Mouse (Mus musculus): Measurements from ENCODE around the gene Trim66. TPM values are rescaled to one million over a fixed set of nuclear protein-coding genes. Genes with fewer than 3 reads are reported as not detected.

The Trim66 gene
- polyA plus RNA-seq, 1 experiment from 2014 or later = 1.4 TPM

GRCm38 (mm10) chr7:109524763-109525162 lies 16.8 kb upstream of the Trim66 start:
- WGBS = 83% methylated on average over 3 of the region's 3 CpGs
- Histone ChIP-seq H3K4me1 (ENCODE audit: control insufficient read depth, insufficient read depth, low read depth, low read length) (peaks cover 13% of the 10 kb centered on the region), H3K9ac (ENCODE audit: low read depth, low read length) (no peak overlapping the region), H3K27me3 (replicated peaks; ENCODE audit: control insufficient read depth, insufficient read depth, low read length) (no peaks in the 10 kb centered on the region), H3K9me3 (ENCODE audit: control insufficient read depth, low read length) (no peaks in the 10 kb centered on the region), H3K27ac (ENCODE audit: low read depth, low read length) (no peak overlapping the region), H3K4me3 (ENCODE audit: low read length) (no peak overlapping the region), H3K36me3 (ENCODE audit: control insufficient read depth, insufficient read depth, low read length) (peaks cover 38% of the 10 kb centered on the region), H3K4me2 (ENCODE audit: low read length) (no peak overlapping the region)
- ATAC-seq = no peak

GRCm38 (mm10) chr7:109524442-109524744 lies 16.5 kb upstream of the Trim66 start:
- H3K36me3 ChIP-seq (ENCODE audit: control insufficient read depth, insufficient read depth, low read length) = peaks cover 38% of the 10 kb centered on the region
- no peaks in the 10 kb centered on the region for H3K9me3 ChIP-seq (ENCODE audit: control insufficient read depth, low read length)
- H3K4me1 ChIP-seq (ENCODE audit: control insufficient read depth, insufficient read depth, low read depth, low read length) = peaks cover 14% of the 10 kb centered on the region
- ATAC-seq = no peak
- no peak overlapping the region for H3K4me3 ChIP-seq (ENCODE audit: low read length)
- H3K27me3 ChIP-seq (replicated peaks; ENCODE audit: control insufficient read depth, insufficient read depth, low read length) = no peaks in the 10 kb centered on the region
- H3K4me2 ChIP-seq (ENCODE audit: low read length) = no peak overlapping the region
- H3K9ac ChIP-seq (ENCODE audit: low read depth, low read length) = no peak overlapping the region
- no peak overlapping the region for H3K27ac ChIP-seq (ENCODE audit: low read depth, low read length)

GRCm38 (mm10) chr7:109523741-109524441 lies 16.0 kb upstream of the Trim66 start:
- no peak overlapping the region for H3K4me3 ChIP-seq (ENCODE audit: low read length)
- H3K27me3 ChIP-seq (replicated peaks; ENCODE audit: control insufficient read depth, insufficient read depth, low read length) = no peaks in the 10 kb centered on the region
- H3K4me1 ChIP-seq (ENCODE audit: control insufficient read depth, insufficient read depth, low read depth, low read length) = peaks cover 14% of the 10 kb centered on the region
- peaks cover 38% of the 10 kb centered on the region for H3K36me3 ChIP-seq (ENCODE audit: control insufficient read depth, insufficient read depth, low read length)
- no peak for ATAC-seq
- H3K9me3 ChIP-seq (ENCODE audit: control insufficient read depth, low read length) = no peaks in the 10 kb centered on the region
- no peak overlapping the region for H3K9ac ChIP-seq (ENCODE audit: low read depth, low read length)
- 72% methylated on average over 6 of the region's 6 CpGs for WGBS
- no peak overlapping the region for H3K27ac ChIP-seq (ENCODE audit: low read depth, low read length)
- no peak overlapping the region for H3K4me2 ChIP-seq (ENCODE audit: low read length)

GRCm38 (mm10) chr7:109523304-109523703 lies 15.4 kb upstream of the Trim66 start:
- 67% methylated on average over 2 of the region's 2 CpGs for WGBS
- Histone ChIP-seq H3K4me1 (ENCODE audit: control insufficient read depth, insufficient read depth, low read depth, low read length) (peaks cover 14% of the 10 kb centered on the region), H3K4me3 (ENCODE audit: low read length) (no peak overlapping the region), H3K4me2 (ENCODE audit: low read length) (no peak overlapping the region), H3K9ac (ENCODE audit: low read depth, low read length) (no peak overlapping the region), H3K9me3 (ENCODE audit: control insufficient read depth, low read length) (no peaks in the 10 kb centered on the region), H3K36me3 (ENCODE audit: control insufficient read depth, insufficient read depth, low read length) (peaks cover 38% of the 10 kb centered on the region), H3K27me3 (replicated peaks; ENCODE audit: control insufficient read depth, insufficient read depth, low read length) (no peaks in the 10 kb centered on the region), H3K27ac (ENCODE audit: low read depth, low read length) (no peak overlapping the region)
- ATAC-seq = no peak

GRCm38 (mm10) chr7:109522084-109522483 lies 14.2 kb upstream of the Trim66 start:
- peaks cover 20% of the 10 kb centered on the region for H3K4me1 ChIP-seq (ENCODE audit: control insufficient read depth, insufficient read depth, low read depth, low read length)
- no peaks in the 10 kb centered on the region for H3K27me3 ChIP-seq (replicated peaks; ENCODE audit: control insufficient read depth, insufficient read depth, low read length)
- H3K4me3 ChIP-seq (ENCODE audit: low read length) = no peak overlapping the region
- H3K9ac ChIP-seq (ENCODE audit: low read depth, low read length) = no peak overlapping the region
- H3K27ac ChIP-seq (ENCODE audit: low read depth, low read length) = no peak overlapping the region
- WGBS = 83% methylated on average over 5 of the region's 5 CpGs
- peaks cover 38% of the 10 kb centered on the region for H3K36me3 ChIP-seq (ENCODE audit: control insufficient read depth, insufficient read depth, low read length)
- no peaks in the 10 kb centered on the region for H3K9me3 ChIP-seq (ENCODE audit: control insufficient read depth, low read length)
- H3K4me2 ChIP-seq (ENCODE audit: low read length) = no peak overlapping the region
- ATAC-seq = no peak

- ATAC-seq = no peak
Measured at GRCm38 (mm10) chr7:109519936-109520335, 12.0 kb upstream of the Trim66 start.

GRCm38 (mm10) chr7:109518838-109519696 lies 11.1 kb upstream of the Trim66 start, which contains the start of gene Rpl27a:
TSS of gene Rpl27a (plus strand) at chr7:109519147.
- Histone ChIP-seq H3K4me2 (ENCODE audit: low read length) (peak within 1 kb of the TSS; percentile 98), H3K36me3 (ENCODE audit: control insufficient read depth, insufficient read depth, low read length) (peaks cover 22% of the 10 kb centered on the region), H3K27me3 (replicated peaks; ENCODE audit: control insufficient read depth, insufficient read depth, low read length) (no peaks in the 10 kb centered on the region), H3K27ac (ENCODE audit: low read depth, low read length) (peak within 1 kb of the TSS; percentile 96), H3K4me1 (ENCODE audit: control insufficient read depth, insufficient read depth, low read depth, low read length) (peaks cover 20% of the 10 kb centered on the region), H3K4me3 (ENCODE audit: low read length) (peak within 1 kb of the TSS; percentile 96), H3K9ac (ENCODE audit: low read depth, low read length) (peak within 1 kb of the TSS; percentile 99), H3K9me3 (ENCODE audit: control insufficient read depth, low read length) (no peaks in the 10 kb centered on the region)
- peak; percentile 96 for ATAC-seq
- WGBS = under 1% methylated on average over 65 of the region's 72 CpGs

More at GRCm38 (mm10) chr7:109519936-109520335, 12.0 kb upstream of the Trim66 start:
- WGBS = 2% methylated on average over 10 of the region's 10 CpGs
- Histone ChIP-seq H3K4me2 (ENCODE audit: low read length) (peak overlapping the region; percentile 98), H3K4me3 (ENCODE audit: low read length) (peak overlapping the region; percentile 96), H3K4me1 (ENCODE audit: control insufficient read depth, insufficient read depth, low read depth, low read length) (peaks cover 20% of the 10 kb centered on the region), H3K9me3 (ENCODE audit: control insufficient read depth, low read length) (no peaks in the 10 kb centered on the region), H3K36me3 (ENCODE audit: control insufficient read depth, insufficient read depth, low read length) (peaks cover 28% of the 10 kb centered on the region), H3K27ac (ENCODE audit: low read depth, low read length) (0 out of 2 replicates have a peak overlapping the region, but pooled peaks have one; percentile 96), H3K27me3 (replicated peaks; ENCODE audit: control insufficient read depth, insufficient read depth, low read length) (no peaks in the 10 kb centered on the region), H3K9ac (ENCODE audit: low read depth, low read length) (peak overlapping the region; percentile 99)

GRCm38 (mm10) chr7:109518036-109518681 lies 10.2 kb upstream of the Trim66 start:
- Histone ChIP-seq H3K4me2 (ENCODE audit: low read length) (peak overlapping the region; percentile 62), H3K9me3 (ENCODE audit: control insufficient read depth, low read length) (no peaks in the 10 kb centered on the region), H3K4me3 (ENCODE audit: low read length) (peak overlapping the region; percentile 96), H3K27ac (ENCODE audit: low read depth, low read length) (peak overlapping the region; percentile 96), H3K27me3 (replicated peaks; ENCODE audit: control insufficient read depth, insufficient read depth, low read length) (no peaks in the 10 kb centered on the region), H3K36me3 (ENCODE audit: control insufficient read depth, insufficient read depth, low read length) (peaks cover 15% of the 10 kb centered on the region), H3K4me1 (ENCODE audit: control insufficient read depth, insufficient read depth, low read depth, low read length) (peaks cover 20% of the 10 kb centered on the region), H3K9ac (ENCODE audit: low read depth, low read length) (peak overlapping the region; percentile 73)
- 19% methylated on average over 10 of the region's 10 CpGs for WGBS
- ATAC-seq = no peak

- H3K36me3 ChIP-seq (ENCODE audit: control insufficient read depth, insufficient read depth, low read length) = peaks cover 5% of the 10 kb centered on the region
- no peaks in the 10 kb centered on the region for H3K9me3 ChIP-seq (ENCODE audit: control insufficient read depth, low read length)
- no peak overlapping the region for H3K4me3 ChIP-seq (ENCODE audit: low read length)
- no peak overlapping the region for H3K9ac ChIP-seq (ENCODE audit: low read depth, low read length)
- H3K27me3 ChIP-seq (replicated peaks; ENCODE audit: control insufficient read depth, insufficient read depth, low read length) = no peaks in the 10 kb centered on the region
- no peak overlapping the region for H3K27ac ChIP-seq (ENCODE audit: low read depth, low read length)
- WGBS = 92% methylated on average over 3 of the region's 3 CpGs
- H3K4me1 ChIP-seq (ENCODE audit: control insufficient read depth, insufficient read depth, low read depth, low read length) = peaks cover 20% of the 10 kb centered on the region
- ATAC-seq = no peak
- H3K4me2 ChIP-seq (ENCODE audit: low read length) = no peak overlapping the region
Measured at GRCm38 (mm10) chr7:109516500-109516899, 8.6 kb upstream of the Trim66 start.
